8 mouse cellular contexts compared by ENCODE assay signal in genomic region chr9:62026600-62026999, GRCm38 (mm10). TPM values are rescaled to one million over a fixed set of nuclear protein-coding genes. Genes with fewer than 3 reads are reported as not detected.
DNase-seq lines count a peak whose midpoint lies in the region; ATAC-seq and TF ChIP-seq lines count a peak whose summit lies in the region.

Gene Paqr5 (minus strand): TSS chr9:62026856.

- peak within 1 kb of the TSS; percentile 73 for H3K9ac ChIP-seq in heart, embryonic 13.5 days
- H3K9ac ChIP-seq in kidney, postnatal 0 days (ENCODE audit: low read depth, low read length) = peak within 1 kb of the TSS; percentile 56

- H3K4me3 ChIP-seq in heart, embryonic 13.5 days = peak within 1 kb of the TSS; percentile 57
- H3K4me3 ChIP-seq in kidney, postnatal 0 days (replicated peaks; ENCODE audit: low read depth, low read length) = peak within 1 kb of the TSS; percentile 47

- H3K27me3 ChIP-seq in heart, embryonic 13.5 days (replicated peaks) = peaks cover 63% of the 10 kb centered on the region
- H3K27me3 ChIP-seq in kidney, postnatal 0 days (ENCODE audit: insufficient read depth, low read length) = no peaks in the 10 kb centered on the region

- peak; percentile 48 for DNase-seq in Muller cell, postnatal 12 days (ENCODE audit: inconsistent ontology term)
- DNase-seq in c-Kit-positive CD71-positive TER-119-positive erythroid progenitor cells, embryonic 14.5 days (ENCODE audit: low spot score) = peak; percentile 30
- peak; percentile 67 for DNase-seq in kidney, postnatal 0 days (ENCODE audit: low spot score)
- peak; percentile 59 for DNase-seq in lung, postnatal 36 days
- DNase-seq in spleen, postnatal 10 days (ENCODE audit: low spot score in 2 of 2) = peak; percentile 10 to 39
- no peak for DNase-seq in layer of hippocampus, adult 18-20 months (ENCODE audit: low spot score in 2 of 2)
- DNase-seq in frontal cortex, adult 2 months (ENCODE audit: extremely low spot score in 1 of 2, low spot score in 1 of 2) = no peak

- no peak for ATAC-seq in heart, embryonic 13.5 days (ENCODE audit: extremely low read depth, insufficient number of reproducible peaks, low FRiP score, low TSS enrichment)
- peak; percentile 86 for ATAC-seq in kidney, postnatal 0 days (replicated peaks; ENCODE audit: low FRiP score, low read depth)

- H3K9me3 ChIP-seq in heart, embryonic 13.5 days = no peaks in the 10 kb centered on the region
- no peaks in the 10 kb centered on the region for H3K9me3 ChIP-seq in kidney, postnatal 0 days (replicated peaks; ENCODE audit: low read length)

- no peak for TF ChIP-seq CTCF in kidney, postnatal 0 days (IDR thresholded peaks at IDR 0.05; ENCODE audit: low read depth)

- H3K36me3 ChIP-seq in heart, embryonic 13.5 days = no peaks in the 10 kb centered on the region
- no peaks in the 10 kb centered on the region for H3K36me3 ChIP-seq in kidney, postnatal 0 days (ENCODE audit: insufficient read depth, low read length)

- peak within 1 kb of the TSS; percentile 87 for H3K4me2 ChIP-seq in heart, embryonic 13.5 days
- H3K4me2 ChIP-seq in kidney, postnatal 0 days (ENCODE audit: low read length) = peak within 1 kb of the TSS; percentile 80

- no peak within 1 kb of the TSS for H3K27ac ChIP-seq in heart, embryonic 13.5 days (replicated peaks)
- H3K27ac ChIP-seq in kidney, postnatal 0 days = peak within 1 kb of the TSS; percentile 83

- WGBS in heart, embryonic 13.5 days = under 1% methylated on average over 32 of the region's 32 CpGs
- WGBS in kidney, postnatal 0 days = under 1% methylated on average over 32 of the region's 32 CpGs

- H3K4me1 ChIP-seq in heart, embryonic 13.5 days = peaks cover 10% of the 10 kb centered on the region
- H3K4me1 ChIP-seq in kidney, postnatal 0 days (replicated peaks; ENCODE audit: insufficient read depth, low read length) = peaks cover 18% of the 10 kb centered on the region

RNA-seq across cellular contexts. Expression of gene Paqr5, which starts in this region (rescaled TPM):
- 0.28 and 0.39 TPM in 2 replicates for polyA plus RNA-seq in heart, embryonic 13.5 days (2015; fragmentation: Nextera tagmentation; extraction: Ambion mirVana)
- 107 and 109 TPM in 2 replicates for polyA plus RNA-seq in kidney, postnatal 0 days (2015; fragmentation: Nextera tagmentation; extraction: Ambion mirVana)
- 1 to 10 TPM; 3.3 to 4.1 TPM for total RNA-seq in layer of hippocampus, adult 18-20 months (2021)
- polyA plus RNA-seq in frontal cortex, adult 2 months (2012; rRNA removed) = 6.4 and 6.6 TPM in 2 replicates

Comparison
In these comparisons a context has a peak if more than half of its experiments do, and no peak if none do; other contexts are left out.
1. RNA of gene Paqr5 (polyA plus RNA-seq): 107 to 109 TPM in kidney, postnatal 0 days; 6.4 to 6.6 TPM in frontal cortex, adult 2 months and 0.28 to 0.39 TPM in heart, embryonic 13.5 days; every median in the first group is over 10 times any median in the second.
2. DNase-seq: peak in Muller cell, postnatal 12 days (single experiment), c-Kit-positive CD71-positive TER-119-positive erythroid progenitor cells, embryonic 14.5 days (single experiment), kidney, postnatal 0 days (single experiment), lung, postnatal 36 days (single experiment) and spleen, postnatal 10 days (2 of 2); none in layer of hippocampus, adult 18-20 months (0 of 2) and frontal cortex, adult 2 months (0 of 2).